Mouse (Mus musculus) heart, embryonic 11.5 days (tissue): ENCODE data around the gene Cdrt4. TPM values are rescaled to one million over a fixed set of nuclear protein-coding genes. Genes with fewer than 3 reads are reported as not detected.

Experiments
- ATAC-seq: fragments of 200-750 bp; cut with Nextera tagmentation; replicated peaks from 2 replicates; pipeline ENCODE4 v1.8.0; 2017; ENCODE audit warnings: moderate library complexity; ENCODE audit not compliant: insufficient number of reproducible peaks, low FRiP score, low TSS enrichment
- H3K27ac ChIP-seq: fragments of 300-500 bp; sonication (generic); 2 replicates; pipeline ENCODE4 v1.5.1; 2014; ENCODE audit warnings: mild to moderate bottlenecking, low read depth, low read length
- H3K27me3 ChIP-seq: fragments of 300-500 bp; sonication (generic); 2 replicates; pipeline ENCODE4 v1.6.1; 2014; ENCODE audit warnings: mild to moderate bottlenecking, low read length, mixed read lengths; ENCODE audit not compliant: control insufficient read depth, insufficient read depth
- H3K36me3 ChIP-seq: fragments of 300-500 bp; sonication (generic); 2 replicates; pipeline ENCODE4 v1.6.1; 2014; ENCODE audit warnings: mild to moderate bottlenecking, low read length, moderate library complexity, mixed read lengths; ENCODE audit not compliant: control insufficient read depth, insufficient read depth
- H3K4me1 ChIP-seq: fragments of 300-500 bp; sonication (generic); 2 replicates; pipeline ENCODE4 v1.6.1; 2014; ENCODE audit warnings: low read length; ENCODE audit not compliant: control insufficient read depth, insufficient read depth
- H3K4me2 ChIP-seq: fragments of 300-500 bp; sonication (generic); 2 replicates; pipeline ENCODE4 v1.6.1; 2014; ENCODE audit warnings: mild to moderate bottlenecking, moderate library complexity
- H3K4me3 ChIP-seq: fragments of 300-500 bp; sonication (generic); 2 replicates; pipeline ENCODE4 v1.5.1; 2014; ENCODE audit warnings: low read depth, low read length
- H3K9ac ChIP-seq: fragments of 300-500 bp; sonication (generic); 2 replicates; pipeline ENCODE4 v1.6.1; 2014; ENCODE audit warnings: mild to moderate bottlenecking, low read depth, low read length, moderate library complexity
- H3K9me3 ChIP-seq: fragments of 300-500 bp; sonication (generic); replicated peaks from 2 replicates; pipeline ENCODE4 v1.6.1; 2016; ENCODE audit warnings: low read length; ENCODE audit not compliant: control insufficient read depth
- WGBS: fragments of 180-500 bp; shearing (Covaris S2); extraction: QIAGEN DNeasy Blood & Tissue Kit; methylation state at CpG from one replicate; pipeline ENCODE4 v1.1.7; 2014; ENCODE audit not compliant: insufficient replicate concordance; 5-methylcytosine and 5-hydroxymethylcytosine counted together
- polyA plus RNA-seq: library from polyadenylated mRNA; unstranded; fragments of >200 nt; fragmentation: Nextera tagmentation; extraction: Ambion mirVana; gene quantifications from 2 replicates; pipeline ENCODE4 v1.2.1, GENCODE M21; 2014

Gene Cdrt4
- polyA plus RNA-seq, 1 experiment from 2014 or later = not detected

DNA sequence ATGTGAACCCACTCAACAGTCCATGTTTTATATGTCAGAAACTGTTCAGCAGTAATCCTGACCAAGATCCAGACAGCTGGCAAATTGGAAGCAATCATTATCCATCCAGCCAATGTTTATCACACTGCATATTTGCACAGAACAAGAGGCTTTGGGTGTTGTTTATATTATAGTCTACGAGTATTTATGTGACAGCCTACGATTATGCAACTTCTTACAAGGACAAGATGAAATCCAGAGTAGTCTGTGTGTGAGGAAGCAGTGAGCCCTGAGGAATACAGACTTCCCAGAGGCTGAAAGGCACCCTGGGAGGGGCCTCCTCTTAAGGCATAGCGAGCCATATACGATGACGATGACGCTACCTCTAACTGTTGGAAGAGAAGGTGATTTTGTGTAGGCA lies 74.5 kb downstream of the Cdrt4 start:
- Histone ChIP-seq H3K4me2 (no peak overlapping the region), H3K36me3 (no peaks in the 10 kb centered on the region), H3K4me1 (peaks cover 10% of the 10 kb centered on the region), H3K27me3 (no peaks in the 10 kb centered on the region), H3K4me3 (no peak overlapping the region), H3K9me3 (no peaks in the 10 kb centered on the region), H3K9ac (no peak overlapping the region), H3K27ac (no peak overlapping the region)
- no peak for ATAC-seq
- WGBS = 79% methylated on average over 6 of the region's 6 CpGs

DNA sequence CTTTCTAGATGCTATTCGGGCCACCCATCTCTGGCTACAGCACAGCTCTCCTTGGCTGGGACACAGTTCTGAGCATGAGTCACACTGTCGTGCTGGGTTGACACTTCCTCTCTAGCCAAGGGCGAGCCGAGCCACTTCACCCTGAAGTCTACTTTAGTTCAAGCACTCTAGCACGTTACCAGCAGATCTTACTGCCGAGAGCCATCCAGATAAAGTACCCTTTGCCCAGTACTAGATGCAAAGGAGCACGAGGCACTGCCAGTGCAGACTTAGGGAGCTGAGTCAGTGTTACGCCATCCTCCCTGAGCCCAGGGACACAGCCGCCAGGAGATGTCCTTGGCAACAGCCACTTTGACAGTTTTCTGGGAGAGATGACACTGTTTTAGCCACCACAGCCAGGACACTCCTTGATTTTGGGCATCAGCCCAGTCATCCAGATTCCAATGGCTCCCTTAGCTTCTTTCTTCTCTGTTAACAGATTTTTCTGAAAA lies 75.7 kb downstream of the Cdrt4 start:
- WGBS = 49% methylated on average over 9 of the region's 9 CpGs
- H3K4me2 ChIP-seq = no peak overlapping the region
- H3K4me1 ChIP-seq = peaks cover 10% of the 10 kb centered on the region
- no peaks in the 10 kb centered on the region for H3K9me3 ChIP-seq
- no peak overlapping the region for H3K27ac ChIP-seq
- no peak overlapping the region for H3K9ac ChIP-seq
- no peak for ATAC-seq
- no peaks in the 10 kb centered on the region for H3K36me3 ChIP-seq
- no peak overlapping the region for H3K4me3 ChIP-seq
- H3K27me3 ChIP-seq = no peaks in the 10 kb centered on the region

DNA sequence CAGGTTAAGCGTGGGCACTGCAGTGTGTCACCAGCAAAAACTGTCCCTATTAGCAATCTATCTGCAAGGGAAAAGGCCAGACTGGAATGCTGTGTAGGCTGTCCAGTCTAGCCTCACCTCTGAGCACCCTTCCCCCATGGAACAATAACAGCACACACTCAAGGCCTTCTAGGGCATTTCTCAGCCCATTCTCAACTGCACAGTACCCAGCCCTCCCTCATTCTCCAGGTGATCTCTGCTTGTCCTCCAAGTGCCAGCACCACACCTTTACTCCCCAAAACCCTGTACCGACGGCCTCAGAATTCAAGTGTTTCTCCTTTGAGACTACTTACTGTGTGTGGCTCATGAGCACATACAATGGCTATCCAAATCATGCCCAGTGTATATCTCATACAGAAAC lies 77.1 kb downstream of the Cdrt4 start:
- no peak overlapping the region for H3K9ac ChIP-seq

DNA sequence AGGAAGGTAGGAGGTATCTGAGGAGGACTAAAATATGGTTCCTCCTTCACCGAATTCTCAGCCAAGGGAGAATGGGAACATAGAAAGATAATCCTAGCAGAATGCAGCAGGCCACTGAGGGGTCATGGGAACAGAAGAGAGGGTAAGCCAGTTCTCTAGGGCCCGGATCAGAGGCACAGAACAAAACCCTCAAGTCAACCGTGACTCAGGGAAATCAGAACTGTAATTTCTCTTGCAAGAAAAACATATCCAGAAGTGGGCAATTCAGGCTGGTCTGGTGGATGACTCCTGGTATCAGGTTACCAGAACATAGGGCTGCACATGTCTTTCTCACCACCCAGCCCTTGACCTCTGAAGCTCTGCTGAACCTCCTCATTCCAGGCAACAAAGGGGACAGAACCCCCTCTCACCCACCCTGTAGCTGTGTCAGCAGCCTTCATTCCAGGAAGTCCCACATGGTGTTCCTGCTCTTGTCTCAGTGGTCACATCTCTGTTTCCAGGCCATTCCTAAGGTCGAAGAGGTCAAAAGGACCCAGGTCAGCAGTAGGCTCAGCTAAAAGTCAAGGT lies 78.2 kb downstream of the Cdrt4 start:
- no peak overlapping the region for H3K9ac ChIP-seq
- H3K36me3 ChIP-seq = no peaks in the 10 kb centered on the region
- no peak for ATAC-seq
- H3K27me3 ChIP-seq = no peaks in the 10 kb centered on the region
- H3K27ac ChIP-seq = no peak overlapping the region
- no peak overlapping the region for H3K4me2 ChIP-seq
- H3K9me3 ChIP-seq = no peaks in the 10 kb centered on the region
- no peak overlapping the region for H3K4me3 ChIP-seq
- H3K4me1 ChIP-seq = peaks cover 4% of the 10 kb centered on the region
- 58% methylated on average over 4 of the region's 4 CpGs for WGBS

More for the DNA sequence above, 77.1 kb downstream of the Cdrt4 start:
- H3K4me3 ChIP-seq = no peak overlapping the region
- no peaks in the 10 kb centered on the region for H3K27me3 ChIP-seq
- H3K9me3 ChIP-seq = no peaks in the 10 kb centered on the region
- no peak overlapping the region for H3K27ac ChIP-seq
- H3K4me1 ChIP-seq = peaks cover 10% of the 10 kb centered on the region
- no peak overlapping the region for H3K4me2 ChIP-seq
- ATAC-seq = no peak
- WGBS = 75% methylated on average over 3 of the region's 3 CpGs
- H3K36me3 ChIP-seq = no peaks in the 10 kb centered on the region

DNA sequence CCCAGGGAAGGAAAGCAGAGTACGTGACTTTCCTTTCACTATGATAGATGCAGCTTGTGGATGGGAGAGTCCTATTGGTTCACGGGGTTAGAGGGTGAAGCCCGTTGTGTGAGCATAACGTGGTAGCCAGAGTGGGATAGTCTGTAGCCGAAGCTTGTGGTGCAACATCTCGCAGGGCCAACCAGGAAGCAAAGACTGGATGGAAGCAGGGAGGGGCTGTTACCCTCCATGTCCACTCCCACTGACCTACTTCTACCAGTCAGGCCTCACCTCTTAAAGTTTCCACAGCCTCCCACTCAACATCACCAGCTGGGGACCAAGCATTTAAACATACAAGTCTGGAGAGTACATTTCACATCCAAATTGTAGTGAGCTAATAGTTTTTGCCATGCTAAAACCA lies 78.7 kb downstream of the Cdrt4 start:
- Histone ChIP-seq H3K9me3 (no peaks in the 10 kb centered on the region), H3K4me2 (no peak overlapping the region), H3K9ac (no peak overlapping the region), H3K4me1 (no peaks in the 10 kb centered on the region), H3K27me3 (no peaks in the 10 kb centered on the region), H3K4me3 (no peak overlapping the region), H3K36me3 (no peaks in the 10 kb centered on the region), H3K27ac (no peak overlapping the region)
- no peak for ATAC-seq
- 84% methylated on average over 6 of the region's 6 CpGs for WGBS

DNA sequence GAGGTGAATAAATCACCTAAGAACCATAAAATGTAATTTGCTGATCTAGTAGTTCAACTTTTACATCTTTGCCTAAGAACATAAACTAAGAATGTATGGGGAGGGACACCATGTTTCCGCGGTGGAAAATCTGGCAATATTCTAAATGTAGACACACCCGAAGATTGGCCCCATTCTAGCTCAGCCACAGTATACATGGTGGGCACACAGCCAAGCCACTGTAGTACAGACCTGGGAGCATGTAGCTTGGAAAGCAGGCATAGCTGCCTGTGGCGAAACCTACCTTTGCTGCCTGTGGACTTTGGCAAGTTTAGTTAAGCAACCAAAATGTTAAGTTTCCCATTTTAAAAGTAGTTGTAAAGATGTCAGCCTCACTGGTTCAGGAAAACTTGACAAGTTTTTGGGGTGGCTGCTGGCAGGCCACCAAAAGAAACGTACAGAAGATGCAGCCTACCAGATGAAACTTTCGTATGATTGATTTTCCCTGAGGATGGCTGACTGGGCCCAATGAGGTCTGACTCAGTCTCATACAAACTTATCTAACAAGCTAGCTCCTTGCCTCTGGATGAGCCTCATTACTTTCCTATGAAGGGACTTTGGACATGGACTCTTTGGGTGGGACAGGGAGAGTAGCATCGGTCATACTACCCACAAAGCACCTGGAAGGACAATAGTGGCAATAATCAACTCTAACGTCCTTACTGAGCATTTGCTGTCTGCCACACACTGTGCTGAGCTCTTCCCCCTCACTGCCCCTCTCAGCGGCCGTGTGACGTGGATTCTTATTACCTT lies 84.6 kb downstream of the Cdrt4 start:
- H3K9me3 ChIP-seq = no peaks in the 10 kb centered on the region
- no peaks in the 10 kb centered on the region for H3K27me3 ChIP-seq
- no peak overlapping the region for H3K27ac ChIP-seq
- no peaks in the 10 kb centered on the region for H3K36me3 ChIP-seq
- H3K4me1 ChIP-seq = no peaks in the 10 kb centered on the region
- H3K9ac ChIP-seq = no peak overlapping the region
- no peak overlapping the region for H3K4me3 ChIP-seq
- WGBS = 72% methylated on average over 11 of the region's 11 CpGs
- no peak overlapping the region for H3K4me2 ChIP-seq
- ATAC-seq = no peak

DNA sequence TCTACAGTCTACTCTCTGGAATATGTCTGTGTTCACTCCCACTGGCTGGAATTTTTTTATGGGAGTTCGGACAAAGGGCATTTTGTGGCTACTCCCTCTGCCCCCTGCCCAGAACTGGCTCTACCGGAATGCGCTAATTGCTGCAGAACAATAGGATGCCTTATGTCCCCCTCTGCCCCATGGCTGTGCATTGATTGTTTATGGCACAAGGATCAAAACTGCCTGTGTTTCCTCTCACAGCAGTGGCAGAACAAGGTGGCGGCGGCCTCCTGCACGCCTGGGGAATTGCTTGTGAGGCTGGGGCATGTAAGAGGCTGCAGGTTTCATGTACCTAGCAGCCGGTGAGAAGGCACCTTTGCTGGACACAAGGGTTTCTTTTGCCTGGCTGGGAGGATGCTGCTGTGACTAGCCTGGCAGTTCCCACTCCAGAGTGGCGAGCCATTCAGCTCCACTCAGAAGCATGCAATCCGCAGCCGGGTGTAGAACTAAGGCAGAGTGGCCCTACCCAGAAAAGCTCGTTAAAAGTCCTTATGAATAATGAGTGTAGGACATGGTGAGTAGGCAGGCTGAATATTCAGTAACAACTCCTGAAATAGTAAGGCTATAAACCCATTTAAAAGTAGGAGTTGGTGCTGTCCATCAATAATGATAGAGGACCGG lies 89.1 kb downstream of the Cdrt4 start:
- no peak for ATAC-seq

More for the DNA sequence above, 89.1 kb downstream of the Cdrt4 start:
- Histone ChIP-seq H3K36me3 (no peaks in the 10 kb centered on the region), H3K4me1 (no peaks in the 10 kb centered on the region), H3K27me3 (no peaks in the 10 kb centered on the region), H3K4me3 (no peak overlapping the region), H3K9ac (no peak overlapping the region), H3K9me3 (no peaks in the 10 kb centered on the region), H3K27ac (no peak overlapping the region), H3K4me2 (no peak overlapping the region)
- WGBS = 68% methylated on average over 12 of the region's 12 CpGs
